Mouse (Mus musculus): ENCODE measurements around the gene Hmgcs2. TPM values are rescaled to one million over a fixed set of nuclear protein-coding genes. Genes with fewer than 3 reads are reported as not detected.

The Hmgcs2 gene
- polyA plus RNA-seq, 1 experiment from 2014 or later: 24.8 TPM

DNA sequence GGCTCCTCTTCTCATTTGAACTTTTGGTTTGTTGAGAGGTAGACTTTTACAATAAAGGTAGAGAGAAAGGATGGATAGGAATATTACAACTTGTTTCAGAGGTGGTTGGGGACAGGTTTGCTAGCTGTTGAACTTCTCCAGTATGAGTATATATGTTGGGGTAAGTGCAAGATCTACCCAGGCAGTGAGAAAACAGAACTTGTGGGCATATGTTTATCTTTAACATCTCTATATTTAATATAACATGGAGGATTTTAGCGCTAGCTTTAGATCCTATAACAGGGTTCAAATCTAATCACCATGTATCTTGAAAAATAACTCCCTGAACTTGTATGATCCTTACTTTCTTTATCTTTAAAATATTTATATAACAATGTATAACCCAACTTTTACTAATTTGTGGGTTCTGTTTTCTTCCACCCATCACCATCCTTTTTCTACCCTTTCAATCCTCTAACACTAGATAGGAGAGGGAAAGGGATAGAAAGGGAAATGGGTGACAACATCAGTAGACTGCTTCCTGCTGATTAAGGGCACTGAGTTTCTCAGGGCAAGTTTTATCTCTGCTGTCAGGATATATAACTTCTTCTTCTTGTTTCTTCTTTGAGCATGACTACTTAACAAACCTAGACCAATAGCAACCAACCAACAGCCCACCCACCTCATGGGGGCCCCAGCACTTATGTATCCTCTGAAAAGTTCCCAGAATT lies 19.3 kb downstream of the Hmgcs2 start:
- no peak overlapping the region for H3K4me3 ChIP-seq (ENCODE audit: low read length)
- no peak overlapping the region for H3K9ac ChIP-seq (ENCODE audit: low read depth, low read length)
- no peak for ATAC-seq
- WGBS: 97% methylated on average over 1 of the region's 1 CpGs
- H3K36me3 ChIP-seq (ENCODE audit: control insufficient read depth, insufficient read depth, low read length): peaks cover 2% of the 10 kb centered on the region; the same call in 1 of the 2 replicates
- H3K27me3 ChIP-seq (replicated peaks; ENCODE audit: control insufficient read depth, insufficient read depth, low read length): no peaks in the 10 kb centered on the region
- no peak overlapping the region for H3K27ac ChIP-seq (ENCODE audit: low read depth, low read length)
- H3K9me3 ChIP-seq (ENCODE audit: control insufficient read depth, low read length): peaks cover 3% of the 10 kb centered on the region
- no peak overlapping the region for H3K4me2 ChIP-seq (ENCODE audit: low read length)
- no peaks in the 10 kb centered on the region for H3K4me1 ChIP-seq (ENCODE audit: control insufficient read depth, insufficient read depth, low read depth, low read length)

DNA sequence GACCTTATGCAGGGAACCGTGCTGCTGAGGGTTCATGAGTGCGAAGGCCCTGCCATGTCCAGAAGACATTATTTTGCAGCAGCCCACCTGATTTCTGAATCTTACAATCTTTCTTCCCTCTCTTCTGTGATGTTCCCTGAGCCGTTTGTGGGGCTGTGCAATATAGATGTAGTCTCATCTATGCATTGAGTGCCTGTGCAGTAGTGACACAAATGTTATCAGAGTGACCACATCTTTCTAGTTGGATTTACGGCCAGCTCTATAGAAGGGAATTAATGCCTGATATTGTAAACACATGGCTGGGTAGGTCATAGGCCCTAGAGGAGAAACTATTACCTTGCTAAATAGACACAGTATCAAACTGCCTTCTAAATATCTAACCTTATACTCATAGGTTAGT lies 20.0 kb downstream of the Hmgcs2 start:
- no peak overlapping the region for H3K4me3 ChIP-seq (ENCODE audit: low read length)
- H3K36me3 ChIP-seq (ENCODE audit: control insufficient read depth, insufficient read depth, low read length): peaks cover 2% of the 10 kb centered on the region; the same call in 1 of the 2 replicates
- H3K4me2 ChIP-seq (ENCODE audit: low read length): no peak overlapping the region
- 92% methylated on average over 4 of the region's 4 CpGs for WGBS
- no peaks in the 10 kb centered on the region for H3K4me1 ChIP-seq (ENCODE audit: control insufficient read depth, insufficient read depth, low read depth, low read length)
- H3K9me3 ChIP-seq (ENCODE audit: control insufficient read depth, low read length): peaks cover 3% of the 10 kb centered on the region
- ATAC-seq: no peak
- H3K27me3 ChIP-seq (replicated peaks; ENCODE audit: control insufficient read depth, insufficient read depth, low read length): no peaks in the 10 kb centered on the region
- H3K9ac ChIP-seq (ENCODE audit: low read depth, low read length): no peak overlapping the region
- H3K27ac ChIP-seq (ENCODE audit: low read depth, low read length): no peak overlapping the region

DNA sequence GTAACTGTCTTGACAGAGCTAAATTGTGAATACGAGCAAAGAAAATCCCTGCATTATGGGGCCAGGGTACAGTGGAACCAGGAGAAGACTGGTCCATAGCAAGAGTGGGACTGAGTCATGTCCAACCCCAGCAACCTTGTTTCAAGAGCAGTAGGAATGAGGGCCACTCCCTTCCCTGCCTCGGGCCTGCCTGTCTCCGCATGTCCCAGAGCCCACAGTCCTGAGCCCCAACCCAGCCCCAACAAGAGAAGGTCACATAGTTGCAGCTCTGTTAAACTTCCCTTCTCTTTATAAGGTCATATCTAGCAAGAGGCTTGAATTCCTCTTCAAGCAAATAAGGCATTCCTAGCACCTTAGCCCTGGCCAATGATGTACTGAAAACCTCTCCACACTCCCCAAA lies 21.5 kb downstream of the Hmgcs2 start:
- no peak overlapping the region for H3K9ac ChIP-seq (ENCODE audit: low read depth, low read length)
- no peaks in the 10 kb centered on the region for H3K4me1 ChIP-seq (ENCODE audit: control insufficient read depth, insufficient read depth, low read depth, low read length)
- no peak overlapping the region for H3K4me3 ChIP-seq (ENCODE audit: low read length)
- H3K9me3 ChIP-seq (ENCODE audit: control insufficient read depth, low read length): peaks cover 3% of the 10 kb centered on the region
- H3K27ac ChIP-seq (ENCODE audit: low read depth, low read length): no peak overlapping the region
- no peak overlapping the region for H3K4me2 ChIP-seq (ENCODE audit: low read length)
- WGBS: 94% methylated on average over 3 of the region's 3 CpGs
- no peak for ATAC-seq
- peaks cover 2% of the 10 kb centered on the region; the same call in 1 of the 2 replicates for H3K36me3 ChIP-seq (ENCODE audit: control insufficient read depth, insufficient read depth, low read length)
- no peaks in the 10 kb centered on the region for H3K27me3 ChIP-seq (replicated peaks; ENCODE audit: control insufficient read depth, insufficient read depth, low read length)

DNA sequence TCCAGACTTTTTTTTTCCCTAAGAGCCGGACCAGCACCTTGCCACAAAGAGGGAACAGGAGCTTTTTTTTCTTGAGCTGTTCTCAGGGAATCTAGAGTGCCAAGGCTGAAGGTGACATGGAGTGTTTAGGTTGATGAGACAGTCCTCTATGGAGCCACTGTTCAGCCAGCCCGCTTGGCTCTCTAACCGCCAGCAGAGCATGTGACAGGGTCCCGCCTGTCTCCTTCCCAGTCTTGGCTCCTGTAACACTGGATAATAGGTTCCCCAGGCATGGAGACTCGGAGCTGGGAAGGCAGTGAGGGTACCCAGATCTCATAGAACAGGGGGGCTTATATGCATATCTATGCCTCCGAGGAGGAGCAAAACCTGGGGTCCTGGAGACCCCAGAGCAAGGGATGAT lies 28.4 kb downstream of the Hmgcs2 start:
- Histone ChIP-seq H3K9me3 (ENCODE audit: control insufficient read depth, low read length) (no peaks in the 10 kb centered on the region), H3K9ac (ENCODE audit: low read depth, low read length) (no peak overlapping the region), H3K27me3 (replicated peaks; ENCODE audit: control insufficient read depth, insufficient read depth, low read length) (no peaks in the 10 kb centered on the region), H3K4me2 (ENCODE audit: low read length) (no peak overlapping the region), H3K4me3 (ENCODE audit: low read length) (no peak overlapping the region), H3K27ac (ENCODE audit: low read depth, low read length) (no peak overlapping the region), H3K36me3 (ENCODE audit: control insufficient read depth, insufficient read depth, low read length) (no peaks in the 10 kb centered on the region), H3K4me1 (ENCODE audit: control insufficient read depth, insufficient read depth, low read depth, low read length) (no peaks in the 10 kb centered on the region)
- no peak for ATAC-seq
- 80% methylated on average over 6 of the region's 6 CpGs for WGBS

DNA sequence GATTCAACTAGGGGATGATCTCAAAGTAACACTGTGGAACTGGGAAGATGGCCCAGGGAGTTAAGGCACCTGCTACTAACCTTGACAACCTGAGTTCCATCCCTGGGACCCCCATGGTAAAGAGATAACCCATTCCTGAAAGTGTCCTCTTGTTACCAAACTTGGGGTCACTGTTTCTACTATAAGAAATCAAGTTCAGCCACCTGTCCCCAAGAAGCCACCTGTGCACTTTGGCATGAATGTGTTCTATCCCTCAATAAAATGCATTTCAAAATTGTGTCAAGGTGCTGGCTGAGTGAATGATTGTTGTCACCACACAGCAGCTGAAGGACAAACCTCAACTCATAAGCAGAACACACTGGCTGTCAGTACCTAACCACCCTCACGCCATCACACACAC lies 30.2 kb downstream of the Hmgcs2 start:
- Histone ChIP-seq H3K36me3 (ENCODE audit: control insufficient read depth, insufficient read depth, low read length) (no peaks in the 10 kb centered on the region), H3K4me1 (ENCODE audit: control insufficient read depth, insufficient read depth, low read depth, low read length) (no peaks in the 10 kb centered on the region), H3K27me3 (replicated peaks; ENCODE audit: control insufficient read depth, insufficient read depth, low read length) (no peaks in the 10 kb centered on the region), H3K9me3 (ENCODE audit: control insufficient read depth, low read length) (no peaks in the 10 kb centered on the region), H3K27ac (ENCODE audit: low read depth, low read length) (no peak overlapping the region), H3K4me3 (ENCODE audit: low read length) (no peak overlapping the region), H3K9ac (ENCODE audit: low read depth, low read length) (no peak overlapping the region), H3K4me2 (ENCODE audit: low read length) (no peak overlapping the region)
- no peak for ATAC-seq
- 100% methylated on average over 1 of the region's 1 CpGs for WGBS

DNA sequence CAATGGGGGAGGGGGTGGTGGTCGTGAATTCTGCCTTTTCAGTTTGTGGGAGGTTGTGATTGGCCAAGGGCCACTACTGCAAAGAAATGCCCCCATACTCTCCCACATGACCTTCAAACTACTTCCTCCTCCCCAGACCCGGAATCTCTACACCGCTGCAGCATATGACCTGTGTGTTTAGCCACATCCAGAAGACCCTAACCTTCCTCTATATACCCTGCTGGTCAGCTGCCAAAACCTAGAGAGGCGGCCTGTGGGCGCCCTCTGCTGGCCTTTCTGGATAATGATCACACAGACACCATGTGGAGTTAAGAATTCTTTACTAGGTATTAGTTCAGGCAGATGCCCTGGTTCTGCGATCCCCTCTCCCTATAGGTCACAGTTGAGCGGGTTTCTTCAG lies 32.6 kb downstream of the Hmgcs2 start:
- H3K9me3 ChIP-seq (ENCODE audit: control insufficient read depth, low read length): no peaks in the 10 kb centered on the region
- peaks cover 4% of the 10 kb centered on the region; the same call in 1 of the 2 replicates for H3K4me1 ChIP-seq (ENCODE audit: control insufficient read depth, insufficient read depth, low read depth, low read length)
- 28% methylated on average over 6 of the region's 7 CpGs for WGBS
- no peak overlapping the region for H3K4me2 ChIP-seq (ENCODE audit: low read length)
- ATAC-seq: peak; percentile 82
- no peak overlapping the region for H3K4me3 ChIP-seq (ENCODE audit: low read length)
- H3K9ac ChIP-seq (ENCODE audit: low read depth, low read length): no peak overlapping the region
- no peaks in the 10 kb centered on the region for H3K27me3 ChIP-seq (replicated peaks; ENCODE audit: control insufficient read depth, insufficient read depth, low read length)
- H3K36me3 ChIP-seq (ENCODE audit: control insufficient read depth, insufficient read depth, low read length): no peaks in the 10 kb centered on the region
- no peak overlapping the region for H3K27ac ChIP-seq (ENCODE audit: low read depth, low read length)

DNA sequence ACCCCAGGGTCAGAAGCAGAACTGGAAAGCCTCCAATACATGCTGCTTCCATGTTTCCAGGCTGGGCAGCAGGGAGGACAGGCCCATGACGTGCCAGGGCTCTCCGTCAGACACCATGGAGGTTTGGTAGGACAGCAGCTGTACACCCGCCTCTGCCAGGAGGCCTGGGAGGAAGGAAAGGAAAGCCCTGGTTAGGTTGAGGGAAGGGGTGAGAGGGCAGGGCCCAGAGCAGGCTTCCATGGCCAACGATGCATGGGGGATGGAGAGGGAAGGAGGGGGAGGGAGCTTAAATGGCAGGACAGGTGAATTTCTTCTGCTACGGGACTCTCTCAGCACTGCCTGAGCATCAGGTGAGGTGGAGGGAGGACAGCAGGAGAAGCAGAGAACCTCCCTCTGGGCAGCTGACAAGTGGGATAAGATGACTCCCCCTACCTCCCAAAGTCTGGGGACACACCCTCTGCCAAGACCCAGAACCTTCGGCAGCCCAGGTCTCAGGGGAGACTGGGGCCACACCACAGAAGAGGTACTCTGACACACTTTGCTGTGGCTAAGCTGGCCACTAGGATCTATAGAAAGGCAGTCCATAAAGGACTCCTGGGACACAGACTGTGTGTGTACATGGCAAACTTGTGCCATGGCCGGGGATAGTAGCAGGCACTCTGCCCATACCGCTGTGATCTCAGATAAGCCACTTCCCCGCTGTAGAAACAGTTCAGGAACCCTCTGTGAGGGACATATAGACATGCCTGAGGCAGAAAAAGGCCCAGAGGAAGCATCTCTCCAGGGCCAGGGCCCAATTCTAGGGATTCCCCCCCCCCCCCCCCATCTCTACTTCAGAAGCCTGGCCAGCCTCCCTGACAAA lies 33.3 kb downstream of the Hmgcs2 start:
- no peak overlapping the region for H3K4me3 ChIP-seq (ENCODE audit: low read length)
- no peak overlapping the region for H3K27ac ChIP-seq (ENCODE audit: low read depth, low read length)
- no peaks in the 10 kb centered on the region for H3K36me3 ChIP-seq (ENCODE audit: control insufficient read depth, insufficient read depth, low read length)
- 75% methylated on average over 9 of the region's 9 CpGs for WGBS
- H3K4me2 ChIP-seq (ENCODE audit: low read length): no peak overlapping the region
- H3K27me3 ChIP-seq (replicated peaks; ENCODE audit: control insufficient read depth, insufficient read depth, low read length): no peaks in the 10 kb centered on the region
- no peaks in the 10 kb centered on the region for H3K9me3 ChIP-seq (ENCODE audit: control insufficient read depth, low read length)
- peak; percentile 21; the same call in 1 of the 2 replicates for ATAC-seq
- H3K9ac ChIP-seq (ENCODE audit: low read depth, low read length): no peak overlapping the region
- peaks cover 4% of the 10 kb centered on the region; the same call in 1 of the 2 replicates for H3K4me1 ChIP-seq (ENCODE audit: control insufficient read depth, insufficient read depth, low read depth, low read length)

DNA sequence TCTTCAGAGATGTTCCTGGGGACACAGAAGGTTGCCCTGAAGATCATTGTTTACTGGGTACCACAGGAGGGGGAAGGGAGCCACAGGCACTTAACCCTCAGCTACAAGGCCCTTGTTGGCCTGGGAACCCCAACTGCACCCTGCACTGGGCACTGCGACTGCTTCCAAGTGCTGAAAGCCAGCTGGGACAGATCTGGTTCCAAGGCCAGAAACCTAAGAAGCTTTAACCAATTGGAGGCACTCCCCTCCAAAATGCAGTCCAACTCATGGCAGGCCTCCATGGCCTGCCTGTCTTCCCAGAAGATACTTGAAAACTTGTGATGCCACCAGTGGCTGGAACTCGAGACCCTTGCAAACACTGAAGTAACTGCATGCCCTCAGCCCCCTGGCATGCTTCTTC lies 34.9 kb downstream of the Hmgcs2 start:
- Histone ChIP-seq H3K4me2 (ENCODE audit: low read length) (no peak overlapping the region), H3K4me1 (ENCODE audit: control insufficient read depth, insufficient read depth, low read depth, low read length) (peaks cover 8% of the 10 kb centered on the region; the same call in 1 of the 2 replicates), H3K4me3 (ENCODE audit: low read length) (no peak overlapping the region), H3K9ac (ENCODE audit: low read depth, low read length) (no peak overlapping the region), H3K9me3 (ENCODE audit: control insufficient read depth, low read length) (no peaks in the 10 kb centered on the region), H3K27me3 (replicated peaks; ENCODE audit: control insufficient read depth, insufficient read depth, low read length) (no peaks in the 10 kb centered on the region), H3K27ac (ENCODE audit: low read depth, low read length) (no peak overlapping the region), H3K36me3 (ENCODE audit: control insufficient read depth, insufficient read depth, low read length) (no peaks in the 10 kb centered on the region)
- ATAC-seq: no peak
- 87% methylated on average over 2 of the region's 2 CpGs for WGBS

DNA sequence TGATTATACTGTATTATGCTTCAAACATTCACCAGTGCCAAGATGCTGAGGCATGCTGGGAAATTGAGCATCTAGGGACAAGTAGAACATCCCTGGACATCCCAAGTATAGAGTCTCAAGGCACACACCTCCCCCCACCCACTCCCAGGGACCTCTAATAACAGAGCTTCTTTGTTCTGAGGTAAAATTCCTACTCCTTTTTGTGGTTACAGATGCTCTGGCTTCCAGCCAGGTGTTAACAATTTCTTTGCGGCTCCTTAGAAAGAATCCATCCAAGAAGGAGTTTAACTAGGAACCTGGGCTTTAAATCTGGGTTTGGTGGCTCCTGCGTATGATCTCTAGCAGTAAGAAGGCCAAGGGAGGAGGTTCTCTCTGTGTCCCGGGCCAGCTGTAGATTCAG lies 36.9 kb downstream of the Hmgcs2 start:
- no peak overlapping the region for H3K9ac ChIP-seq (ENCODE audit: low read depth, low read length)
- H3K27me3 ChIP-seq (replicated peaks; ENCODE audit: control insufficient read depth, insufficient read depth, low read length): no peaks in the 10 kb centered on the region
- H3K4me1 ChIP-seq (ENCODE audit: control insufficient read depth, insufficient read depth, low read depth, low read length): peaks cover 8% of the 10 kb centered on the region; the same call in 1 of the 2 replicates
- no peaks in the 10 kb centered on the region for H3K36me3 ChIP-seq (ENCODE audit: control insufficient read depth, insufficient read depth, low read length)
- no peak overlapping the region for H3K4me3 ChIP-seq (ENCODE audit: low read length)
- H3K4me2 ChIP-seq (ENCODE audit: low read length): no peak overlapping the region
- WGBS: 40% methylated on average over 3 of the region's 3 CpGs
- no peak overlapping the region; the same call in 1 of the 2 replicates for H3K27ac ChIP-seq (ENCODE audit: low read depth, low read length)
- H3K9me3 ChIP-seq (ENCODE audit: control insufficient read depth, low read length): no peaks in the 10 kb centered on the region
- no peak for ATAC-seq
